Mouse (Mus musculus): Measurements from ENCODE around the gene B3gnt9. TPM values are rescaled to one million over a fixed set of nuclear protein-coding genes. Genes with fewer than 3 reads are reported as not detected.
A peak's percentile ranks its signal among the peaks of the same experiment; 100 is the strongest.

The B3gnt9 gene
- polyA plus RNA-seq, 1 experiment from 2014 or later: 17.4 TPM

DNA sequence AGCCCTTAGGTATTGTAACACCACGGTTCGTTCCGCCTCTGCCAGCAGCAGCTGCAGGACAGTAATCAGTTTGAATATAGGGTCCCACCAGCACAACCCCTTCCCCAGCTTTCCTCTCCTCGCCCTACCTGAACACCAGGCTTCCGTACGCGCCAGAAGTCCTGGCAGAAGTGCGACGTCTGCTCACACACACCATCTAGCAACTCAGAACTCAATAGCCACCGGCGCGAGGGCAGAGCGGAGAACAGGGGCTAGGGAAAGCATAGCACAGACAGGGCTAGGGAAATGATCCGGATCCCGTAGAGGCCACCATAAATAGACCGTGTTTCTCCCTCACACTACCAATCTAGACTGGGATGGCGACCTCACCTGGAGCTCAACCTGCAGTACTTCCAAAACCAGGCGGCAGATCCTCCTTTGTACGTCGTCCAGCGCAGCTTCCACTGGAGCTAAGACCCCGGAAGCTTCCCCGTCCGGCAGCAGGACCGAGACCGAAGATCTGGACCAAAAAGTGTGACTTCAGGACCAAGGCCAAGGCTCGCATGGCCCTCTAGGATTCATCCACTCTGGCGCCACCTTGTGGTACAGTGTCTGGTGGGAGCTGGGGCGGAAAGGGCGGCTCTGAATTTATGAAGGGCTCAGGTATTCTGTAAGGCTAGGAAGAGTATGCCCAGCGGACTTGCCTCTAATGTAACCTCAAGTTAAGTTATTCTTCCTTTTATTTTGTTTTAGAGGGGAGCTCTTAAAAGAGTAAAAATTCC is 35.8 kb upstream of the B3gnt9 start:
- Histone ChIP-seq H3K4me1 (ENCODE audit: insufficient read depth) (no peaks in the 10 kb centered on the region; the same call in 1 of the 2 replicates), H3K4me3 (ENCODE audit: low read depth, low read length) (no peak overlapping the region; the same call in 1 of the 2 replicates), H3K36me3 (ENCODE audit: insufficient read depth) (no peaks in the 10 kb centered on the region), H3K9ac (no peak overlapping the region), H3K27ac (ENCODE audit: low read depth) (no peak overlapping the region), H3K4me2 (peak overlapping the region; percentile 84), H3K9me3 (ENCODE audit: low read depth, low read length) (no peaks in the 10 kb centered on the region), H3K27me3 (ENCODE audit: insufficient read depth, low read length) (peaks cover 13% of the 10 kb centered on the region)
- ATAC-seq (ENCODE audit: insufficient read depth) (peak; percentile 1; the same call in 1 of the 2 replicates), DNase-seq (peak; percentile 98)
- peak; percentile 96 for TF ChIP-seq CTCF (IDR thresholded peaks at IDR 0.05; ENCODE audit: low read depth)
- WGBS: 7% methylated on average over 31 of the region's 31 CpGs

GRCm38 (mm10) chr8:105289805-105290460 is 35.0 kb upstream of the B3gnt9 start, which contains the start of gene 4931428F04Rik:
Gene 4931428F04Rik (minus strand): TSS chr8:105289864.
- no peaks in the 10 kb centered on the region for H3K36me3 ChIP-seq (ENCODE audit: insufficient read depth)
- TF ChIP-seq CTCF (IDR thresholded peaks at IDR 0.05; ENCODE audit: low read depth): peak; percentile 73

GRCm38 (mm10) chr8:105288958-105289732 is 34.2 kb upstream of the B3gnt9 start:
- no peaks in the 10 kb centered on the region; the same call in 1 of the 2 replicates for H3K4me1 ChIP-seq (ENCODE audit: insufficient read depth)
- DNase-seq (peak; percentile 98), ATAC-seq (ENCODE audit: insufficient read depth) (peak; percentile 84)
- peak overlapping the region; percentile 75 for H3K27ac ChIP-seq (ENCODE audit: low read depth)
- H3K9me3 ChIP-seq (ENCODE audit: low read depth, low read length): no peaks in the 10 kb centered on the region
- H3K4me3 ChIP-seq (ENCODE audit: low read depth, low read length): peak overlapping the region; percentile 51
- H3K9ac ChIP-seq: peak overlapping the region; percentile 54
- peak overlapping the region; percentile 84 for H3K4me2 ChIP-seq
- peaks cover 13% of the 10 kb centered on the region for H3K27me3 ChIP-seq (ENCODE audit: insufficient read depth, low read length)
- H3K36me3 ChIP-seq (ENCODE audit: insufficient read depth): no peaks in the 10 kb centered on the region
- whole genome bisulfite sequencing: under 1% methylated on average over 53 of the region's 53 CpGs
- peak; percentile 52; the same call in 1 of the 2 replicates for TF ChIP-seq CTCF (IDR thresholded peaks at IDR 0.05; ENCODE audit: low read depth)

More at GRCm38 (mm10) chr8:105289805-105290460, 35.0 kb upstream of the B3gnt9 start, which contains the start of gene 4931428F04Rik:
- peak within 1 kb of the TSS; percentile 51 for H3K4me3 ChIP-seq (ENCODE audit: low read depth, low read length)
- WGBS: 1% methylated on average over 43 of the region's 43 CpGs
- no peaks in the 10 kb centered on the region for H3K9me3 ChIP-seq (ENCODE audit: low read depth, low read length)
- H3K27ac ChIP-seq (ENCODE audit: low read depth): peak within 1 kb of the TSS; percentile 75
- peak within 1 kb of the TSS; percentile 84 for H3K4me2 ChIP-seq
- peak within 1 kb of the TSS; percentile 54 for H3K9ac ChIP-seq
- no peaks in the 10 kb centered on the region; the same call in 1 of the 2 replicates for H3K4me1 ChIP-seq (ENCODE audit: insufficient read depth)
- peak; percentile 72 for DNase-seq
- H3K27me3 ChIP-seq (ENCODE audit: insufficient read depth, low read length): peaks cover 13% of the 10 kb centered on the region
- ATAC-seq (ENCODE audit: insufficient read depth): peak; percentile 42

DNA sequence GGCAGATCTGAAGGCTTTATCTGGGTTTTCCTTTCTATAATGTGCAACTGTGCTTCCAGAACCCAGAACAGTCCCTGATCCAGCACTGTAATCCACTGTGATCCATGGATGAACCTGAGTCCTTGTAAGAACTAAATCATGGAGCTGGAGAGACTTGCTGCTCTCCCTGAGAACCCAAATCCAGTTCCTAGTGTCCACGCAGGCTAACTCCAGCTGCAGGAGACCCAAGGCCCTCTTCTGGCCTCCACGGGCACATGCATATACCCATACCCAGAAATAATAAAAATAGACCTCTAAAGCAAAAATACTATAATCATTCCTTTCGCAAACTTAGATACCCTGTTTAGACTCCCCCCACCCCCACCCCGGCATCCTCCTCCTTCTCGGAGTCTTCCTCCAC is 33.3 kb upstream of the B3gnt9 start:
- no peak for ATAC-seq (ENCODE audit: insufficient read depth)
- Histone ChIP-seq H3K9ac (no peak overlapping the region), H3K4me1 (ENCODE audit: insufficient read depth) (no peaks in the 10 kb centered on the region; the same call in 1 of the 2 replicates), H3K27ac (ENCODE audit: low read depth) (no peak overlapping the region), H3K9me3 (ENCODE audit: low read depth, low read length) (no peaks in the 10 kb centered on the region), H3K27me3 (ENCODE audit: insufficient read depth, low read length) (peaks cover 13% of the 10 kb centered on the region), H3K36me3 (ENCODE audit: insufficient read depth) (peaks cover 3% of the 10 kb centered on the region; the same call in 1 of the 2 replicates), H3K4me2 (peak overlapping the region; percentile 84), H3K4me3 (ENCODE audit: low read depth, low read length) (no peak overlapping the region)
- no peak for DNase-seq
- 85% methylated on average over 5 of the region's 5 CpGs for WGBS
- TF ChIP-seq CTCF (IDR thresholded peaks at IDR 0.05; ENCODE audit: low read depth): peak; percentile 17

DNA sequence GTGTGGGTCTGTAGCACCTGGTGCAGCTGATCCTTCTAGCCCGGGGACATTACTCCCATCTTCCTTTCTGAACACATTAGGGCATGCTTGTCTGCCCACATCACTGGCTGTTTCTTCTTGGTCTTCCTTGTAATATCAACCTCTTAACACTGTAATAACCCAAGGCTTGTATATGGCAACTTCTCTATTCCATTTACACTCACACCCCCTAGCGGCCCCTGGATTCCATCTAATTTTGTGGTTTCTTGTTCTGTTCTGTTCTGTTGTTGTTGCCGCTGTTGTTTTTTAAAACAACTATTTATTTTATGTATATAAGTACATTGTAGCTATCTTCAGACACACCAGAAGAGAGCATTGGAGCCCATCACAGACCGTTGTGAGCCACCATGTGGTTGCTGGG is 32.0 kb upstream of the B3gnt9 start:
- no peak overlapping the region for H3K4me2 ChIP-seq
- H3K36me3 ChIP-seq (ENCODE audit: insufficient read depth): peaks cover 4% of the 10 kb centered on the region; the same call in 1 of the 2 replicates
- no peak overlapping the region for H3K9ac ChIP-seq
- DNase-seq (no peak), ATAC-seq (ENCODE audit: insufficient read depth) (no peak)
- no peaks in the 10 kb centered on the region for H3K9me3 ChIP-seq (ENCODE audit: low read depth, low read length)
- peaks cover 13% of the 10 kb centered on the region for H3K27me3 ChIP-seq (ENCODE audit: insufficient read depth, low read length)
- no peak overlapping the region for H3K27ac ChIP-seq (ENCODE audit: low read depth)
- 80% methylated on average over 4 of the region's 4 CpGs for WGBS
- TF ChIP-seq CTCF (IDR thresholded peaks at IDR 0.05; ENCODE audit: low read depth): 0 out of 2 replicates have a peak, but pooled peaks have one; percentile 18
- no peaks in the 10 kb centered on the region; the same call in 1 of the 2 replicates for H3K4me1 ChIP-seq (ENCODE audit: insufficient read depth)
- H3K4me3 ChIP-seq (ENCODE audit: low read depth, low read length): no peak overlapping the region

DNA sequence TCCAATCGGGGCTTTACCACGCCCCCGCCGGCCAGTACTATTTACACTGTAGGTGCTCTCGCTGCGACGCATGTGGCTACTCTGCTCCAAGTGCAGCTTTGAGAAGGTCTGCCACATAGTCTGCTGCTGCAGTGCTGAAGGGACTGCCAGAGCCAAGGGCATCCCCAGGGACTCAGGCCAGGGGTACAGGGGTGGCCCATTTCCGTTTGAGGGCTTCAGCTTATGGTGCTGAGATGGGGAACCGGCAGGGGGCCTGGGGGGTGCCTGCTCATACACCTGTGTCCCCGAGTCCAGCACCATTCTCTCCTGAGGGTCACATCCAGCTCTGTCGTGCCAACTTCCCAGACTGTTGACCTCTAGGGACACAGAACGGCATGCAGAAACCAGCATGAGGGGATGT is 30.6 kb upstream of the B3gnt9 start:
- H3K36me3 ChIP-seq (ENCODE audit: insufficient read depth): peaks cover 11% of the 10 kb centered on the region; the same call in 1 of the 2 replicates
- H3K4me1 ChIP-seq (ENCODE audit: insufficient read depth): no peaks in the 10 kb centered on the region; the same call in 1 of the 2 replicates
- no peak overlapping the region for H3K27ac ChIP-seq (ENCODE audit: low read depth)
- no peak for DNase-seq
- no peak overlapping the region for H3K9ac ChIP-seq
- no peak overlapping the region for H3K4me3 ChIP-seq (ENCODE audit: low read depth, low read length)
- WGBS: 44% methylated on average over 12 of the region's 12 CpGs
- no peak for TF ChIP-seq CTCF (IDR thresholded peaks at IDR 0.05; ENCODE audit: low read depth)
- ATAC-seq (ENCODE audit: insufficient read depth): no peak
- peaks cover 9% of the 10 kb centered on the region for H3K27me3 ChIP-seq (ENCODE audit: insufficient read depth, low read length)
- no peak overlapping the region for H3K4me2 ChIP-seq
- H3K9me3 ChIP-seq (ENCODE audit: low read depth, low read length): no peaks in the 10 kb centered on the region
